Mouse (Mus musculus) kidney, adult 2 months (tissue): Measurements from ENCODE around the gene Gucy2c. TPM values are rescaled to one million over a fixed set of nuclear protein-coding genes. Genes with fewer than 3 reads are reported as not detected.
A peak's percentile ranks its signal among the peaks of the same experiment; 100 is the strongest.

ENCODE experiments used
- DNase-seq: peaks from one replicate; pipeline ENCODE4 v3.0.0; 2021
- H3K27ac ChIP-seq: fragments of 200-500 bp; 2 replicates; pipeline ENCODE4 v1.5.1; 2012; ENCODE audit warnings: low read depth, low read length, control low read depth, inconsistent platforms; ENCODE audit not compliant: insufficient read depth
- H3K27me3 ChIP-seq: fragments of 200-500 bp; replicated peaks from 2 replicates; pipeline ENCODE4 v1.6.1; 2012; ENCODE audit warnings: mild to moderate bottlenecking, moderate library complexity, low read length, inconsistent platforms; ENCODE audit not compliant: control insufficient read depth, insufficient read depth
- H3K36me3 ChIP-seq: fragments of 200-500 bp; 2 replicates; pipeline ENCODE4 v1.6.1; 2012; ENCODE audit warnings: mild to moderate bottlenecking, moderate library complexity, low read length, inconsistent platforms; ENCODE audit not compliant: control insufficient read depth, insufficient read depth
- H3K4me1 ChIP-seq: fragments of 200-500 bp; 2 replicates; pipeline ENCODE4 v1.6.1; 2011; ENCODE audit warnings: low read length; ENCODE audit not compliant: control insufficient read depth, insufficient read depth
- H3K4me3 ChIP-seq: fragments of 200-500 bp; 2 replicates; pipeline ENCODE4 v1.5.1; 2011; ENCODE audit warnings: mild to moderate bottlenecking, low read depth, low read length, control low read depth; ENCODE audit not compliant: insufficient read depth
- CTCF ChIP-seq: fragments of 200-500 bp; conservative IDR thresholded peaks from 2 replicates; pipeline ENCODE4 v1.5.1; 2011; ENCODE audit warnings: low read depth, mild to moderate bottlenecking, control low read depth, low read length, moderate library complexity, mixed read lengths; ENCODE audit not compliant: insufficient read depth, insufficient read length
- POLR2A ChIP-seq: fragments of 200-500 bp; IDR thresholded peaks from one replicate; pipeline ENCODE4 v1.6.1; 2011; ENCODE audit warnings: low read depth, low read length, control low read depth
- WGBS: fragments of 180-500 bp; shearing (Covaris S2); methylation state at CpG from one replicate; pipeline ENCODE4 v1.1.7; 2018; 5-methylcytosine and 5-hydroxymethylcytosine counted together
- polyA plus RNA-seq: library from polyadenylated mRNA; depleted of rRNA; stranded (reverse); fragments of >200 nt; gene quantifications from 2 replicates; pipeline ENCODE4 v1.2.3, GENCODE M21; 2012

The Gucy2c gene
- polyA plus RNA-seq, 1 experiment, result 0.02 TPM

DNA sequence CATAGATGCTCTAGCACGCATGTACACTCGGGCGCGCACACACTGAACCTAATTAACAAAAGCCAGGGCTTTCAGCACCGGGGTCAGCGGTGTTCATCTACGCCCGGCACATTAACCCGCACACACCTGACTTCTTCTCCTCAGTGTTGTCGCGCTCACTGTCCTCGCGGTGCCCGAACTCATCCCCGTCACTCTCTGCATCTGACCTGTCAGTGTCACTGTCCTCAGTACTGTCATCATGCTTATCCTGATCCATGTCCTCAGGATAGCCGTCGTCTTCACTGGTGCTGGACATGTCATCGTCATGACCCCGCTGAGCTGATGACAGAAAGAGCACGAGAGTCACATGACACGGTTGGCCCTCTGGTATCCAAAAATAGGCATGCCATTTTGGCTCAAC is 38.8 kb upstream of the Gucy2c start:
- Histone ChIP-seq H3K36me3 (peaks cover 9% of the 10 kb centered on the region), H3K4me1 (no peaks in the 10 kb centered on the region), H3K4me3 (no peak overlapping the region), H3K27ac (no peak overlapping the region), H3K27me3 (no peaks in the 10 kb centered on the region)
- 95% methylated on average over 21 of the region's 21 CpGs for WGBS
- TF ChIP-seq CTCF (no peak), POLR2A (no peak)
- DNase-seq, result no peak

DNA sequence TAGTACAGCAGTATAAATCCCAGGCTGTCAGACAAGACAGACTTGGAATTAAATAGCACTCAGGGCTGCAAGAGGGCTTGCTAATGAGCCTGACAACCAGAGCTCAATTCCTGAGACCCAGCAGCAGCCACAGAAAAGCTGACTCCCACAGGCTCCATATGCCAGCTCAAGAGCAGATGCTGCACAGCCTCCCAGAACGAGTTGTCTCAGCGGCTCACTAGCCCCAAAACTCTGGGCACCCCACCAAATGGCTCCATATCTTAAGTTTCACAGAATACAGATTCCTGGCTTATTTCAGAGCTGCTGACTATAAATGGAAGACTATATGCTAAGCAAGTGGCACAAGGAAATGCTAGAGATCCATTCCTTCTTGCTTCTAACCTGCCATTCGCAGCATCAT is 36.0 kb upstream of the Gucy2c start:
- TF ChIP-seq POLR2A, result no peak
- no peak for TF ChIP-seq CTCF
- WGBS, result 89% methylated on average over 3 of the region's 3 CpGs
- Histone ChIP-seq H3K27me3 (no peaks in the 10 kb centered on the region), H3K36me3 (peaks cover 6% of the 10 kb centered on the region), H3K27ac (no peak overlapping the region), H3K4me1 (no peaks in the 10 kb centered on the region), H3K4me3 (no peak overlapping the region)
- DNase-seq, result no peak

DNA sequence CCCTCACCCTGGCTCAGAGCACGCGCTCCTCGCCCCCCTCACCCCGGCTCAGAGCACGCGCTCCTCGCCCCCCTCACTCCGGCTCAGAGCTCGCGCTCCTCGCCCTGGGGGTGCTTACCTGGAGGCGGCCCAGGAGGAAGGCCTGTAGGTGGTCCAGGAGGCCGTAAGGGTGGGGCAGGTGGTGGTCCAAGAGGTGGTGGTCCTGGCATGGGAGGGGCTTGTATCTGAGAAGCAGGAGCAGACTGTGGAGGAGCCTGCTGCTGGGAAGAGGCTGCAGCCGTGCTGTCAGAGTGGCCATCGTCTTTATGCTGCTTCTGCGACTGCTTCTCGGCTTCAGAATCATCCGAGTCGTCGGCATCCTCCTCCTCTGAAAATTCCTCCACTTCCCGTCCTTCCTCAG is 35.3 kb upstream of the Gucy2c start:
- Histone ChIP-seq H3K4me3 (no peak overlapping the region), H3K36me3 (peaks cover 6% of the 10 kb centered on the region), H3K27me3 (no peaks in the 10 kb centered on the region), H3K4me1 (peaks cover 6% of the 10 kb centered on the region; the same call in 1 of the 2 replicates), H3K27ac (no peak overlapping the region)
- WGBS, result 93% methylated on average over 21 of the region's 21 CpGs
- TF ChIP-seq CTCF (no peak), POLR2A (no peak)
- no peak for DNase-seq

- 91% methylated on average over 7 of the region's 7 CpGs for WGBS
- no peak for TF ChIP-seq CTCF
- TF ChIP-seq POLR2A, result no peak
- peaks cover 13% of the 10 kb centered on the region; the same call in 1 of the 2 replicates for H3K4me1 ChIP-seq
- H3K36me3 ChIP-seq, result peaks cover 6% of the 10 kb centered on the region
- DNase-seq, result no peak
- H3K27ac ChIP-seq, result no peak overlapping the region
- no peaks in the 10 kb centered on the region for H3K27me3 ChIP-seq
- H3K4me3 ChIP-seq, result no peak overlapping the region
These were observed 33.8 kb upstream of the Gucy2c start for GRCm38 (mm10) chr6:136815381-136815780.

DNA sequence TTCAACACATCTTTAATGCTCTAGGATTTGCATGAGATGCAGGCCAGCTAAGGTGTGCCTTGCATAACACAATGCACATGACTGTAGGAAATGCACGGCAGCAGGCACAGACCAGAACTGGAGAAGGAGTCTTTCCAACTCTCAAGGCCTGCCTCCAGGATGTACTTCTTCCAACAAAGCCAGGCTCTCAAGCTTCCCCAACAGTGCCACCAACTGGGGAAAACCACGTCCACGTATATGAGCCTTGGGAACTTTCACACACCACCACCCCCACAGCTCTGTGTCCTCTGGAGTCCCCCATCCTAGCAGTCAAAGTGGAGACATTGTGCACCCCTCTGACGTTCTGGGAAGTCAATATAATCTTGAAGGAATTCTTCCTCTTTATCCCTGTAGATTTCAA is 31.6 kb upstream of the Gucy2c start:
- 21% methylated on average over 4 of the region's 4 CpGs for WGBS
- DNase-seq, result no peak
- TF ChIP-seq POLR2A (no peak), CTCF (peak; percentile 31; the same call in 1 of the 2 replicates)
- H3K27ac ChIP-seq, result no peak overlapping the region
- no peak overlapping the region for H3K4me3 ChIP-seq
- peaks cover 20% of the 10 kb centered on the region; the same call in 1 of the 2 replicates for H3K4me1 ChIP-seq
- H3K27me3 ChIP-seq, result no peaks in the 10 kb centered on the region
- peaks cover 6% of the 10 kb centered on the region for H3K36me3 ChIP-seq

GRCm38 (mm10) chr6:136811196-136811595 is 29.6 kb upstream of the Gucy2c start:
- Histone ChIP-seq H3K36me3 (peaks cover 4% of the 10 kb centered on the region; the same call in 1 of the 2 replicates), H3K4me1 (peaks cover 20% of the 10 kb centered on the region; the same call in 1 of the 2 replicates), H3K27me3 (no peaks in the 10 kb centered on the region), H3K27ac (peak overlapping the region; percentile 40), H3K4me3 (no peak overlapping the region)
- WGBS, result 63% methylated on average over 10 of the region's 10 CpGs
- DNase-seq, result peak; percentile 88
- TF ChIP-seq CTCF, result no peak
- no peak for TF ChIP-seq POLR2A

DNA sequence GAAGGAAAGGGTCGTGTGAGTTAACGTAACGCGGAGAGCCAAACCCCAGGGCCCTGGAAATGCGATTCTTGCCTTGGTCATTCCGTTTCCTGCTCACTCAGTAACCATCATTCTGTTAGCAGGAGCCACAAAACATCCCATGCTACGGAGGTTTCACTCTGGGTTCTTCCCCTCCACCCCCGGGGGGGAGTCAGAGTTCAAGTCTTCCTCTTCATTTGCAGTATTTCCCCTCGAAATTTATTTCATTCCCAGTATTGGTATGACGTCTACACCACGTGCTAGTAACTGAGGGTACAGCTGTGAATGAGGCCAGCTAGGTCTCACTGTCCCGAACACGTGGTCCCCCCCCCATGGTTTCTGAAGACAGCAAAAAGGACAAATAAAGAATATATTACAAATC is 28.1 kb upstream of the Gucy2c start:
- Histone ChIP-seq H3K27me3 (no peaks in the 10 kb centered on the region), H3K4me3 (peak overlapping the region; percentile 31), H3K36me3 (peaks cover 2% of the 10 kb centered on the region; the same call in 1 of the 2 replicates), H3K27ac (no peak overlapping the region), H3K4me1 (peaks cover 20% of the 10 kb centered on the region; the same call in 1 of the 2 replicates)
- DNase-seq, result no peak
- 60% methylated on average over 13 of the region's 13 CpGs for WGBS
- TF ChIP-seq POLR2A (no peak), CTCF (no peak)
